ENCODE assay signal across 8 mouse cellular contexts in genomic region chr17:35838570-35838969, GRCm38 (mm10). TPM values are rescaled to one million over a fixed set of nuclear protein-coding genes. Genes with fewer than 3 reads are reported as not detected.
DNase-seq lines count a peak whose midpoint lies in the region; ATAC-seq and TF ChIP-seq lines count a peak whose summit lies in the region.

No protein-coding gene starts in this region.

- no peak for TF ChIP-seq POLR2A in heart, adult 2 months (IDR thresholded peaks at IDR 0.05; ENCODE audit: insufficient read depth, low read depth, low read length)
- no peak for TF ChIP-seq POLR2A in ES-Bruce4 (IDR thresholded peaks at IDR 0.05; ENCODE audit: insufficient read depth, low read length)

- peaks cover 5% of the 10 kb centered on the region; the same call in 1 of the 2 replicates for H3K36me3 ChIP-seq in heart, adult 2 months (ENCODE audit: control insufficient read depth, insufficient read depth, low read length)
- peaks cover 34% of the 10 kb centered on the region for H3K36me3 ChIP-seq in ES-Bruce4 (ENCODE audit: control insufficient read depth, insufficient read depth, low read length, poor library complexity, severe bottlenecking)
- H3K36me3 ChIP-seq in heart, postnatal 0 days (replicated peaks; ENCODE audit: control insufficient read depth, insufficient read depth, low read length) = peaks cover 24% of the 10 kb centered on the region
- H3K36me3 ChIP-seq in midbrain, embryonic 10.5 days = peaks cover 36% of the 10 kb centered on the region

- TF ChIP-seq EP300 in heart, adult 2 months (IDR thresholded peaks at IDR 0.05; ENCODE audit: insufficient read depth, low read depth, low read length) = no peak
- no peak for TF ChIP-seq EP300 in ES-Bruce4 (IDR thresholded peaks at IDR 0.05; ENCODE audit: insufficient read depth, low read depth, low read length)
- TF ChIP-seq EP300 in heart, postnatal 0 days (IDR thresholded peaks at IDR 0.05; ENCODE audit: low read depth) = no peak

- DNase-seq in heart, adult 2 months = no peak
- DNase-seq in heart, adult 11 months = no peak
- no peak for DNase-seq in heart, postnatal 0 days (ENCODE audit: low spot score)
- DNase-seq in midbrain, embryonic 10.5 days (ENCODE audit: low spot score) = peak; percentile 46
- no peak for DNase-seq in frontal cortex, postnatal 10 days (ENCODE audit: low spot score in 2 of 2)
- DNase-seq in retina, embryonic 14.5 days (ENCODE audit: low spot score) = no peak
- DNase-seq in left cerebral cortex, adult 9 months (ENCODE audit: low spot score in 2 of 2) = no peak

- H3K9me3 ChIP-seq in ES-Bruce4 (replicated peaks; ENCODE audit: control insufficient read depth, insufficient read depth, low read length, poor library complexity, severe bottlenecking) = no peaks in the 10 kb centered on the region
- H3K9me3 ChIP-seq in heart, postnatal 0 days (replicated peaks; ENCODE audit: control insufficient read depth, low read length) = no peaks in the 10 kb centered on the region
- H3K9me3 ChIP-seq in midbrain, embryonic 10.5 days (replicated peaks) = no peaks in the 10 kb centered on the region

- WGBS in heart, adult 2 months = 12% methylated on average over 5 of the region's 5 CpGs
- 1% methylated on average over 5 of the region's 5 CpGs for WGBS in heart, postnatal 0 days
- 3% methylated on average over 5 of the region's 5 CpGs for WGBS in midbrain, embryonic 10.5 days

- H3K27me3 ChIP-seq in heart, adult 2 months (ENCODE audit: control insufficient read depth, insufficient read depth, low read length) = no peaks in the 10 kb centered on the region
- no peaks in the 10 kb centered on the region for H3K27me3 ChIP-seq in ES-Bruce4 (ENCODE audit: control insufficient read depth, insufficient read depth, low read length, poor library complexity, severe bottlenecking)
- no peaks in the 10 kb centered on the region for H3K27me3 ChIP-seq in heart, postnatal 0 days (ENCODE audit: control insufficient read depth, insufficient read depth, low read length)
- H3K27me3 ChIP-seq in midbrain, embryonic 10.5 days (ENCODE audit: low read depth, poor library complexity, severe bottlenecking) = no peaks in the 10 kb centered on the region

- H3K4me3 ChIP-seq in heart, adult 2 months = peak overlapping the region; percentile 18
- peak overlapping the region; percentile 66 for H3K4me3 ChIP-seq in ES-Bruce4 (ENCODE audit: low read depth, low read length)
- peak overlapping the region; percentile 73 for H3K4me3 ChIP-seq in heart, postnatal 0 days (ENCODE audit: low read depth, low read length)
- H3K4me3 ChIP-seq in midbrain, embryonic 10.5 days = peak overlapping the region; percentile 80

- peak overlapping the region; percentile 64 for H3K27ac ChIP-seq in heart, adult 2 months
- H3K27ac ChIP-seq in ES-Bruce4 (ENCODE audit: insufficient read depth, low read length) = peak overlapping the region; percentile 85
- H3K27ac ChIP-seq in heart, postnatal 0 days (ENCODE audit: low read depth) = peak overlapping the region; percentile 89
- H3K27ac ChIP-seq in midbrain, embryonic 10.5 days (replicated peaks) = peak overlapping the region; percentile 99

- peaks cover 12% of the 10 kb centered on the region for H3K4me1 ChIP-seq in heart, adult 2 months (ENCODE audit: control insufficient read depth, insufficient read depth, low read length)
- H3K4me1 ChIP-seq in ES-Bruce4 (ENCODE audit: control insufficient read depth, insufficient read depth, low read length) = no peaks in the 10 kb centered on the region
- peaks cover 17% of the 10 kb centered on the region for H3K4me1 ChIP-seq in heart, postnatal 0 days (ENCODE audit: control insufficient read depth, insufficient read depth)
- H3K4me1 ChIP-seq in midbrain, embryonic 10.5 days = peaks cover 52% of the 10 kb centered on the region

- H3K9ac ChIP-seq in heart, adult 2 months (ENCODE audit: low read depth, low read length) = no peak overlapping the region
- H3K9ac ChIP-seq in ES-Bruce4 (ENCODE audit: low read depth, poor library complexity, severe bottlenecking) = peak overlapping the region; percentile 51
- 0 out of 2 replicates have a peak overlapping the region, but pooled peaks have one; percentile 4 for H3K9ac ChIP-seq in heart, postnatal 0 days (replicated peaks; ENCODE audit: low read depth, low read length)

- ATAC-seq in heart, postnatal 0 days (ENCODE audit: insufficient read depth, low read depth) = no peak

- peak overlapping the region; percentile 75 for H3K4me2 ChIP-seq in heart, postnatal 0 days (ENCODE audit: low read depth, low read length)

- TF ChIP-seq CTCF in heart, adult 2 months (IDR thresholded peaks at IDR 0.05) = no peak
- no peak for TF ChIP-seq CTCF in ES-Bruce4 (IDR thresholded peaks at IDR 0.05; ENCODE audit: low read depth, low read length)
- TF ChIP-seq CTCF in heart, postnatal 0 days (IDR thresholded peaks at IDR 0.05; ENCODE audit: low read depth) = no peak

- intact Hi-C loops in heart, adult 2 months (cut with DNase I) = loop anchor here (2.0 to 10.0 kb wide), 2 partner anchors 78 to 136 kb away; partner anchors contain the start of genes Gnl1, Mrps18b and Ppp1r10

- H3K79me2 ChIP-seq in heart, adult 2 months (replicated peaks; ENCODE audit: control insufficient read depth, insufficient read depth, low read length) = no peaks in the 10 kb centered on the region

RNA-seq across cellular contexts. Expression of gene Tubb5, which starts 0.5 kb away (rescaled TPM):
- 10 to 100 TPM; 83.0 to 90.1 TPM for total RNA-seq in heart, adult 2 months (2021)
- 108 and 134 TPM in 2 replicates for polyA plus RNA-seq in heart, adult 2 months (2012; rRNA removed)
- polyA plus RNA-seq in ES-Bruce4 (2011; ENCODE audit: insufficient read depth, insufficient read length, low read depth, missing spikeins) = 1,430 and 1,461 TPM in 2 replicates
- 1,043 and 1,325 TPM in 2 replicates for total RNA-seq in heart, postnatal 0 days (2014; rRNA removed; ENCODE audit: low replicate concordance)
- 259 and 267 TPM in 2 replicates for polyA plus RNA-seq in heart, postnatal 0 days (2015; fragmentation: Nextera tagmentation; extraction: Ambion mirVana)
- polyA plus RNA-seq in midbrain, embryonic 10.5 days (2016; fragmentation: Nextera tagmentation; extraction: Ambion mirVana) = 1,574 and 1,617 TPM in 2 replicates

RNA-seq across cellular contexts. Expression of gene Mdc1, which starts 2.7 kb away (rescaled TPM):
- 10 to 100 TPM; 13.2 to 13.3 TPM for total RNA-seq in heart, adult 2 months (2021)
- 4.2 and 8.3 TPM in 2 replicates for polyA plus RNA-seq in heart, adult 2 months (2012; rRNA removed)
- 131 and 147 TPM in 2 replicates for polyA plus RNA-seq in ES-Bruce4 (2011; ENCODE audit: insufficient read depth, insufficient read length, low read depth, missing spikeins)
- 5.4 and 25.0 TPM in 2 replicates for total RNA-seq in heart, postnatal 0 days (2014; rRNA removed; ENCODE audit: low replicate concordance)
- polyA plus RNA-seq in heart, postnatal 0 days (2015; fragmentation: Nextera tagmentation; extraction: Ambion mirVana) = 2.3 and 3.0 TPM in 2 replicates
- 21.1 and 21.7 TPM in 2 replicates for polyA plus RNA-seq in midbrain, embryonic 10.5 days (2016; fragmentation: Nextera tagmentation; extraction: Ambion mirVana)

RNA-seq across cellular contexts. Expression of gene Flot1, which starts 15.5 kb away (rescaled TPM):
- total RNA-seq in heart, adult 2 months (2021) = 100 to 1,000 TPM; 133 to 148 TPM
- polyA plus RNA-seq in heart, adult 2 months (2012; rRNA removed) = 138 and 144 TPM in 2 replicates
- 46.8 and 47.4 TPM in 2 replicates for polyA plus RNA-seq in ES-Bruce4 (2011; ENCODE audit: insufficient read depth, insufficient read length, low read depth, missing spikeins)
- 161 and 163 TPM in 2 replicates for total RNA-seq in heart, postnatal 0 days (2014; rRNA removed; ENCODE audit: low replicate concordance)
- polyA plus RNA-seq in heart, postnatal 0 days (2015; fragmentation: Nextera tagmentation; extraction: Ambion mirVana) = 122 and 132 TPM in 2 replicates
- polyA plus RNA-seq in midbrain, embryonic 10.5 days (2016; fragmentation: Nextera tagmentation; extraction: Ambion mirVana) = 54.8 and 59.3 TPM in 2 replicates

RNA-seq across cellular contexts. Expression of gene Ier3, which starts 17.1 kb away (rescaled TPM):
- total RNA-seq in heart, adult 2 months (2021) = 10 to 100 TPM; 15.6 to 37.0 TPM
- polyA plus RNA-seq in heart, adult 2 months (2012; rRNA removed) = 30.9 and 33.1 TPM in 2 replicates
- polyA plus RNA-seq in ES-Bruce4 (2011; ENCODE audit: insufficient read depth, insufficient read length, low read depth, missing spikeins) = 31.3 and 35.5 TPM in 2 replicates
- 41.7 and 50.5 TPM in 2 replicates for total RNA-seq in heart, postnatal 0 days (2014; rRNA removed; ENCODE audit: low replicate concordance)
- polyA plus RNA-seq in heart, postnatal 0 days (2015; fragmentation: Nextera tagmentation; extraction: Ambion mirVana) = 70.7 and 79.4 TPM in 2 replicates
- polyA plus RNA-seq in midbrain, embryonic 10.5 days (2016; fragmentation: Nextera tagmentation; extraction: Ambion mirVana) = 3.0 and 3.7 TPM in 2 replicates

RNA-seq across cellular contexts. Expression of gene Nrm, which starts 22.5 kb away (rescaled TPM):
- total RNA-seq in heart, adult 2 months (2021) = 1 to 10 TPM; 1.8 TPM
- 5.3 and 5.6 TPM in 2 replicates for polyA plus RNA-seq in heart, adult 2 months (2012; rRNA removed)
- 32.9 and 35.3 TPM in 2 replicates for polyA plus RNA-seq in ES-Bruce4 (2011; ENCODE audit: insufficient read depth, insufficient read length, low read depth, missing spikeins)
- total RNA-seq in heart, postnatal 0 days (2014; rRNA removed; ENCODE audit: low replicate concordance) = 16.1 and 36.2 TPM in 2 replicates
- polyA plus RNA-seq in heart, postnatal 0 days (2015; fragmentation: Nextera tagmentation; extraction: Ambion mirVana) = 18.0 and 21.6 TPM in 2 replicates
- 80.0 and 84.5 TPM in 2 replicates for polyA plus RNA-seq in midbrain, embryonic 10.5 days (2016; fragmentation: Nextera tagmentation; extraction: Ambion mirVana)

Comparison
In these comparisons a context has a peak if more than half of its experiments do, and no peak if none do; other contexts are left out.
1. H3K4me3 ChIP-seq: peak in every context shown above with its lines; median percentile 80 in midbrain, embryonic 10.5 days; 73 in heart, postnatal 0 days; 66 in ES-Bruce4; 18 in heart, adult 2 months.